25 mouse cellular contexts compared by ENCODE assay signal in the genomic region with DNA sequence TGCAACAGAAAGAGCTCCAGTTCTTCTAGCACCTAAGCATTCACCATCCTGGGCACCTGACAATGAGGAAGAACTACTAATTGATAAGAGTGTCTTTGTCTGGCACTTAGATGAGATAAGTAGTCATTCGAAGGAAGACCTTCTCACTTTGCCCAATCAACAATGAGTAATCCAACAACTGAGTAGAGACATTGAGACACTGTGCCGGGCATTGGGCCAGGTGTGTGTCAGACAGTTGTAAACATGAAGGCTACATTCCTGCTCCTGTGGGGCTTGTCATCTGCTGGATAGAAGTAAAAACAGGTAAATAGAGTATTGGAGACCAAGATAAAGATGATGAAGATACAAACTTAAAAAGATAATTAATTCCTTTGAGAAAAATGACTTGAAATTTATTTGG. TPM values are rescaled to one million over a fixed set of nuclear protein-coding genes. Genes with fewer than 3 reads are reported as not detected.
A peak's percentile ranks its signal among the peaks of the same experiment; 100 is the strongest.
DNase-seq lines count a peak whose midpoint lies in the region; ATAC-seq and TF ChIP-seq lines count a peak whose summit lies in the region.
"Had no signal": no experiment of that assay in that cellular context is flagged by ENCODE, and none has a peak within 500 bp of the region (broad histone marks: within the 10 kb centered on the region; RNA-seq: fewer than 3 reads in every experiment).

No protein-coding gene starts in this region.

- DNase-seq in liver, postnatal 0 days, result peak; percentile 63
- DNase-seq in liver, embryonic 11.5 days (ENCODE audit: low spot score), result no peak
- DNase-seq in MEL (ENCODE audit: low read depth, low spot score) (peak; percentile 17), adipocyte (ENCODE audit: low spot score) (peak; percentile 34)
- peak; percentile 75 for DNase-seq in adrenal gland, postnatal 25 days
- DNase-seq in forebrain, postnatal 0 days, result no peak
- DNase-seq in yolk sac, embryonic 10.5 days (ENCODE audit: low spot score), result no peak
- DNase-seq in left cerebral cortex, adult 18-20 months (ENCODE audit: low spot score in 2 of 2), result no peak
- DNase-seq: B cell, adult 2 months; cerebellum, adult 2 months; cerebellum, postnatal 10 days; gastrocnemius, postnatal 10 days; heart, adult 2 months had no signal

- H3K4me1 ChIP-seq in liver, postnatal 0 days (ENCODE audit: insufficient read depth), result no peaks in the 10 kb centered on the region
- H3K4me1 ChIP-seq in liver, embryonic 11.5 days (replicated peaks; ENCODE audit: control insufficient read depth, insufficient read depth, low read length), result 0 out of 2 replicates have a peak, but pooled peaks cover 3% of the 10 kb centered on the region
- H3K4me1 ChIP-seq in MEL (ENCODE audit: control insufficient read depth in 1 of 2, insufficient read depth in 2 of 2, low read length in 2 of 2), result peaks cover 0 to 2% of the 10 kb centered on the region in 2 experiments; a peak in 1 of 4 replicates
- H3K4me1 ChIP-seq in forebrain, postnatal 0 days (ENCODE audit: insufficient read depth), result no peaks in the 10 kb centered on the region

- no peak overlapping the region for H3K9ac ChIP-seq in liver, postnatal 0 days (replicated peaks)
- no peak overlapping the region for H3K9ac ChIP-seq in liver, embryonic 11.5 days (ENCODE audit: low read depth, low read length)
- H3K9ac ChIP-seq in MEL (ENCODE audit: control insufficient read depth, low read depth, low read length, poor library complexity, severe bottlenecking), result no peak overlapping the region
- no peak overlapping the region for H3K9ac ChIP-seq in forebrain, postnatal 0 days
- H3K9ac ChIP-seq: embryonic facial prominence, embryonic 12.5 days; forebrain, embryonic 15.5 days; heart, embryonic 12.5 days; hindbrain, embryonic 14.5 days had no signal

- no peak for TF ChIP-seq EP300 in liver, postnatal 0 days (IDR thresholded peaks at IDR 0.05; ENCODE audit: low read depth)
- TF ChIP-seq EP300 in MEL (IDR thresholded peaks at IDR 0.05; ENCODE audit: low read depth in 1 of 2, low read length in 2 of 2), result no peak

- WGBS in liver, postnatal 0 days (ENCODE audit: insufficient replicate concordance), result 49% methylated on average over 2 of the region's 2 CpGs
- WGBS in liver, embryonic 11.5 days, result 62% methylated on average over 2 of the region's 2 CpGs
- WGBS in forebrain, postnatal 0 days, result 78% methylated on average over 2 of the region's 2 CpGs

- no peak overlapping the region for H3K27ac ChIP-seq in liver, postnatal 0 days (ENCODE audit: low read depth)
- H3K27ac ChIP-seq in liver, embryonic 11.5 days (ENCODE audit: low read depth, low read length), result no peak overlapping the region
- no peak overlapping the region for H3K27ac ChIP-seq in MEL (ENCODE audit: control insufficient read depth, low read depth, low read length)
- no peak overlapping the region for H3K27ac ChIP-seq in forebrain, postnatal 0 days (ENCODE audit: low read depth, low read length)
- H3K27ac ChIP-seq: embryonic facial prominence, embryonic 12.5 days; forebrain, embryonic 15.5 days; heart, adult 2 months; hindbrain, embryonic 10.5 days; hindbrain, embryonic 14.5 days had no signal

- TF ChIP-seq RAD21 in MEL (IDR thresholded peaks at IDR 0.05; ENCODE audit: low read depth, low read length), result no peak

- no peak for TF ChIP-seq CTCF in liver, postnatal 0 days (IDR thresholded peaks at IDR 0.05; ENCODE audit: low read depth)
- TF ChIP-seq CTCF in MEL (IDR thresholded peaks at IDR 0.05 in 2 of 3, conservative IDR thresholded peaks at IDR 0.05 in 1 of 3; ENCODE audit: control insufficient read depth in 1 of 3, insufficient read depth in 1 of 3, low read depth in 2 of 3, low read length in 3 of 3, poor library complexity in 1 of 3, severe bottlenecking in 1 of 3), result no peak
- TF ChIP-seq CTCF in forebrain, postnatal 0 days (IDR thresholded peaks at IDR 0.05; ENCODE audit: low read depth), result no peak

- H3K36me3 ChIP-seq in liver, postnatal 0 days (replicated peaks; ENCODE audit: insufficient read depth, low read length), result no peaks in the 10 kb centered on the region
- no peaks in the 10 kb centered on the region for H3K36me3 ChIP-seq in liver, embryonic 11.5 days (ENCODE audit: control insufficient read depth, insufficient read depth, low read length)
- no peaks in the 10 kb centered on the region for H3K36me3 ChIP-seq in MEL (ENCODE audit: control insufficient read depth in 1 of 2, insufficient read depth in 2 of 2, low read length in 2 of 2)
- H3K36me3 ChIP-seq in forebrain, postnatal 0 days (ENCODE audit: insufficient read depth), result no peaks in the 10 kb centered on the region
- H3K36me3 ChIP-seq: embryonic facial prominence, embryonic 12.5 days; forebrain, embryonic 15.5 days; heart, embryonic 12.5 days; hindbrain, embryonic 10.5 days had no signal

- H3K4me2 ChIP-seq in liver, postnatal 0 days (ENCODE audit: low read depth, low read length), result no peak overlapping the region
- no peak overlapping the region for H3K4me2 ChIP-seq in liver, embryonic 11.5 days
- no peak overlapping the region for H3K4me2 ChIP-seq in forebrain, postnatal 0 days (ENCODE audit: low read depth)
- H3K4me2 ChIP-seq: embryonic facial prominence, embryonic 12.5 days; forebrain, embryonic 15.5 days; heart, embryonic 12.5 days; hindbrain, embryonic 14.5 days had no signal

- peaks cover 27% of the 10 kb centered on the region for H3K27me3 ChIP-seq in liver, postnatal 0 days (ENCODE audit: insufficient read depth, low read length)
- peaks cover 32% of the 10 kb centered on the region for H3K27me3 ChIP-seq in liver, embryonic 11.5 days (replicated peaks; ENCODE audit: control insufficient read depth, insufficient read depth, low read length)
- H3K27me3 ChIP-seq in MEL (ENCODE audit: control insufficient read depth in 1 of 2, insufficient read depth in 2 of 2, low read length in 2 of 2), result peaks cover 2 to 3% of the 10 kb centered on the region in 2 experiments
- peaks cover 9% of the 10 kb centered on the region for H3K27me3 ChIP-seq in forebrain, postnatal 0 days (ENCODE audit: insufficient read depth, low read length)

- H3K4me3 ChIP-seq in liver, postnatal 0 days (ENCODE audit: low read depth, low read length), result no peak overlapping the region
- H3K4me3 ChIP-seq in liver, embryonic 11.5 days (ENCODE audit: low read depth, low read length), result no peak overlapping the region
- no peak overlapping the region for H3K4me3 ChIP-seq in MEL (ENCODE audit: control insufficient read depth in 1 of 2, insufficient read depth in 1 of 2, low read depth in 2 of 2, low read length in 2 of 2)
- no peak overlapping the region for H3K4me3 ChIP-seq in forebrain, postnatal 0 days (ENCODE audit: low read depth, low read length)
- H3K4me3 ChIP-seq: embryonic facial prominence, embryonic 12.5 days; forebrain, embryonic 15.5 days; heart, adult 2 months; heart, embryonic 12.5 days; hindbrain, embryonic 10.5 days had no signal

- no peaks in the 10 kb centered on the region for H3K79me2 ChIP-seq in MEL (ENCODE audit: control insufficient read depth, insufficient read depth, low read length, poor library complexity)

- no peak for TF ChIP-seq POLR2A in MEL (IDR thresholded peaks at IDR 0.05; ENCODE audit: control insufficient read depth in 1 of 2, insufficient read depth in 1 of 2, low read depth in 1 of 2, low read length in 2 of 2, poor library complexity in 1 of 2)

- H3K9me3 ChIP-seq in liver, postnatal 0 days (ENCODE audit: low read length), result no peaks in the 10 kb centered on the region
- no peaks in the 10 kb centered on the region for H3K9me3 ChIP-seq in liver, embryonic 11.5 days (ENCODE audit: control insufficient read depth, low read length)
- no peaks in the 10 kb centered on the region for H3K9me3 ChIP-seq in MEL (replicated peaks; ENCODE audit: insufficient read depth, low read length)
- H3K9me3 ChIP-seq in forebrain, postnatal 0 days (ENCODE audit: low read length), result no peaks in the 10 kb centered on the region
- H3K9me3 ChIP-seq: embryonic facial prominence, embryonic 12.5 days; forebrain, embryonic 15.5 days; heart, embryonic 12.5 days; hindbrain, embryonic 10.5 days had no signal

- peak; percentile 65 for ATAC-seq in liver, postnatal 0 days
- no peak for ATAC-seq in liver, embryonic 11.5 days (replicated peaks; ENCODE audit: low FRiP score)
- no peak for ATAC-seq in forebrain, postnatal 0 days
- ATAC-seq: CD4-positive, CD25-positive, alpha-beta regulatory T cell, adult 4 months; forebrain, embryonic 15.5 days; intestine, embryonic 16.5 days had no signal

RNA-seq across cellular contexts. Expression of a gene that starts 4.7 kb away (rescaled TPM):
- polyA plus RNA-seq in liver, postnatal 0 days (2015; fragmentation: Nextera tagmentation; extraction: Ambion mirVana), result 0.11 TPM in 1 of 2 replicates, not detected in the other
- 0.14 TPM in 1 of 2 replicates, not detected in the other for polyA plus RNA-seq in liver, embryonic 11.5 days (2014; fragmentation: Nextera tagmentation; extraction: Ambion mirVana)
- not detected in 2 replicates for total RNA-seq in MEL (2012; rRNA removed)
- polyA plus RNA-seq in MEL (2012; ENCODE audit: insufficient read depth in 1 of 2, insufficient read length in 2 of 2, low read depth in 1 of 2, low replicate concordance in 2 of 2, missing spikeins in 1 of 2), result under 1 TPM in 1 of 2 experiments, not detected in 1; 0.18 TPM
- 0.85 TPM in 1 of 2 replicates, not detected in the other for total RNA-seq in adrenal gland, postnatal 25 days (2021)
- total RNA-seq in forebrain, postnatal 0 days (2014; rRNA removed), result 1.8 and 2.5 TPM in 2 replicates
- polyA plus RNA-seq in forebrain, postnatal 0 days (2015; fragmentation: Nextera tagmentation; extraction: Ambion mirVana), result 1.1 and 2.4 TPM in 2 replicates
- 10 to 100 TPM in 1 of 2 experiments, 1 to 10 TPM in 1; 9.9 to 12.4 TPM for total RNA-seq in left cerebral cortex, adult 18-20 months (2021)
- polyA plus RNA-seq: CD4-positive, CD25-positive, alpha-beta regulatory T cell, adult 4 months; heart, embryonic 12.5 days had no signal

RNA-seq across cellular contexts. Expression of a gene that starts 13.5 kb away (rescaled TPM):
- 39.9 and 41.7 TPM in 2 replicates for polyA plus RNA-seq in liver, postnatal 0 days (2015; fragmentation: Nextera tagmentation; extraction: Ambion mirVana)
- polyA plus RNA-seq in liver, embryonic 11.5 days (2014; fragmentation: Nextera tagmentation; extraction: Ambion mirVana), result 78.5 and 84.7 TPM in 2 replicates
- 128 and 138 TPM in 2 replicates for total RNA-seq in MEL (2012; rRNA removed)
- polyA plus RNA-seq in MEL (2012; ENCODE audit: insufficient read depth in 1 of 2, insufficient read length in 2 of 2, low read depth in 1 of 2, low replicate concordance in 2 of 2, missing spikeins in 1 of 2), result 100 to 1,000 TPM in 1 of 2 experiments, not detected in 1; 146 TPM
- total RNA-seq in adrenal gland, postnatal 25 days (2021), result 78.7 and 85.4 TPM in 2 replicates
- 72.3 and 82.2 TPM in 2 replicates for total RNA-seq in forebrain, postnatal 0 days (2014; rRNA removed)
- 157 and 183 TPM in 2 replicates for polyA plus RNA-seq in forebrain, postnatal 0 days (2015; fragmentation: Nextera tagmentation; extraction: Ambion mirVana)
- total RNA-seq in left cerebral cortex, adult 18-20 months (2021), result 100 to 1,000 TPM; 136 to 142 TPM

RNA-seq across cellular contexts. Expression of a gene that starts 20.3 kb away (rescaled TPM):
- 19.3 and 23.7 TPM in 2 replicates for polyA plus RNA-seq in liver, postnatal 0 days (2015; fragmentation: Nextera tagmentation; extraction: Ambion mirVana)
- 55.2 and 62.2 TPM in 2 replicates for polyA plus RNA-seq in liver, embryonic 11.5 days (2014; fragmentation: Nextera tagmentation; extraction: Ambion mirVana)
- 20.5 and 26.4 TPM in 2 replicates for total RNA-seq in MEL (2012; rRNA removed)
- 10 to 100 TPM in 1 of 2 experiments, not detected in 1; 38.2 TPM for polyA plus RNA-seq in MEL (2012; ENCODE audit: insufficient read depth in 1 of 2, insufficient read length in 2 of 2, low read depth in 1 of 2, low replicate concordance in 2 of 2, missing spikeins in 1 of 2)
- 33.8 and 41.3 TPM in 2 replicates for total RNA-seq in adrenal gland, postnatal 25 days (2021)
- 28.6 and 35.0 TPM in 2 replicates for total RNA-seq in forebrain, postnatal 0 days (2014; rRNA removed)
- 48.8 and 56.5 TPM in 2 replicates for polyA plus RNA-seq in forebrain, postnatal 0 days (2015; fragmentation: Nextera tagmentation; extraction: Ambion mirVana)
- total RNA-seq in left cerebral cortex, adult 18-20 months (2021), result 10 to 100 TPM; 32.1 to 34.6 TPM

RNA-seq across cellular contexts. Expression of a gene that starts 20.3 kb away (rescaled TPM):
- polyA plus RNA-seq in liver, postnatal 0 days (2015; fragmentation: Nextera tagmentation; extraction: Ambion mirVana), result 4.1 and 5.6 TPM in 2 replicates
- 5.4 and 6.6 TPM in 2 replicates for polyA plus RNA-seq in liver, embryonic 11.5 days (2014; fragmentation: Nextera tagmentation; extraction: Ambion mirVana)
- 2.8 and 3.4 TPM in 2 replicates for total RNA-seq in MEL (2012; rRNA removed)
- polyA plus RNA-seq in MEL (2012; ENCODE audit: insufficient read depth in 1 of 2, insufficient read length in 2 of 2, low read depth in 1 of 2, low replicate concordance in 2 of 2, missing spikeins in 1 of 2), result 1 to 10 TPM in 1 of 2 experiments, not detected in 1; 1.8 TPM
- total RNA-seq in adrenal gland, postnatal 25 days (2021), result 16.5 and 21.2 TPM in 2 replicates
- 2.0 and 3.4 TPM in 2 replicates for total RNA-seq in forebrain, postnatal 0 days (2014; rRNA removed)
- 2.6 and 3.7 TPM in 2 replicates for polyA plus RNA-seq in forebrain, postnatal 0 days (2015; fragmentation: Nextera tagmentation; extraction: Ambion mirVana)
- total RNA-seq in left cerebral cortex, adult 18-20 months (2021), result 1 to 10 TPM; 5.5 to 6.6 TPM

RNA-seq across cellular contexts. Expression of a gene that starts 40.1 kb away (rescaled TPM):
- polyA plus RNA-seq in liver, postnatal 0 days (2015; fragmentation: Nextera tagmentation; extraction: Ambion mirVana), result not detected in 2 replicates
- polyA plus RNA-seq in liver, embryonic 11.5 days (2014; fragmentation: Nextera tagmentation; extraction: Ambion mirVana), result not detected in 2 replicates
- not detected in 2 replicates for total RNA-seq in MEL (2012; rRNA removed)
- not detected for polyA plus RNA-seq in MEL (2012; ENCODE audit: insufficient read depth in 1 of 2, insufficient read length in 2 of 2, low read depth in 1 of 2, low replicate concordance in 2 of 2, missing spikeins in 1 of 2)
- total RNA-seq in adrenal gland, postnatal 25 days (2021), result not detected in 2 replicates
- not detected in 2 replicates for total RNA-seq in forebrain, postnatal 0 days (2014; rRNA removed)
- polyA plus RNA-seq in forebrain, postnatal 0 days (2015; fragmentation: Nextera tagmentation; extraction: Ambion mirVana), result 0.06 TPM in 1 of 2 replicates, not detected in the other
- not detected for total RNA-seq in left cerebral cortex, adult 18-20 months (2021)
- total RNA-seq: gastrocnemius, postnatal 10 days; gastrocnemius, postnatal 4 days; heart, adult 2 months; heart, postnatal 25 days had no signal
- polyA plus RNA-seq: CD4-positive, CD25-positive, alpha-beta regulatory T cell, adult 4 months; cerebellum, adult 2 months; cortical plate, adult 2 months; embryonic facial prominence, embryonic 12.5 days; forebrain, embryonic 11.5 days; forebrain, embryonic 15.5 days; frontal cortex, adult 2 months; heart, adult 2 months; heart, embryonic 12.5 days; hindbrain, embryonic 10.5 days; hindbrain, embryonic 14.5 days had no signal

Comparison
In these comparisons a context has a peak if more than half of its experiments do, and no peak if none do; other contexts are left out.
1. DNase-seq: peak in liver, postnatal 0 days (single experiment), MEL (single experiment), adipocyte (single experiment) and adrenal gland, postnatal 25 days (single experiment); none in liver, embryonic 11.5 days (single experiment), forebrain, postnatal 0 days (single experiment), yolk sac, embryonic 10.5 days (single experiment) and left cerebral cortex, adult 18-20 months (0 of 2).